Mouse (Mus musculus) lung, adult 2 months (tissue): Measurements from ENCODE around the gene Abcb1b.

ENCODE experiments used
- CTCF ChIP-seq: fragments of 200-500 bp; IDR thresholded peaks from 2 replicates; pipeline ENCODE4 v1.5.1; 2011; ENCODE audit warnings: mild to moderate bottlenecking, low read length, control low read depth; ENCODE audit not compliant: insufficient read depth
- POLR2A ChIP-seq: fragments of 200-500 bp; IDR thresholded peaks from 2 replicates; pipeline ENCODE4 v1.6.1; 2011; ENCODE audit warnings: low read depth, mild to moderate bottlenecking, control low read depth, low read length, borderline replicate concordance; ENCODE audit errors: extremely low read depth

DNA sequence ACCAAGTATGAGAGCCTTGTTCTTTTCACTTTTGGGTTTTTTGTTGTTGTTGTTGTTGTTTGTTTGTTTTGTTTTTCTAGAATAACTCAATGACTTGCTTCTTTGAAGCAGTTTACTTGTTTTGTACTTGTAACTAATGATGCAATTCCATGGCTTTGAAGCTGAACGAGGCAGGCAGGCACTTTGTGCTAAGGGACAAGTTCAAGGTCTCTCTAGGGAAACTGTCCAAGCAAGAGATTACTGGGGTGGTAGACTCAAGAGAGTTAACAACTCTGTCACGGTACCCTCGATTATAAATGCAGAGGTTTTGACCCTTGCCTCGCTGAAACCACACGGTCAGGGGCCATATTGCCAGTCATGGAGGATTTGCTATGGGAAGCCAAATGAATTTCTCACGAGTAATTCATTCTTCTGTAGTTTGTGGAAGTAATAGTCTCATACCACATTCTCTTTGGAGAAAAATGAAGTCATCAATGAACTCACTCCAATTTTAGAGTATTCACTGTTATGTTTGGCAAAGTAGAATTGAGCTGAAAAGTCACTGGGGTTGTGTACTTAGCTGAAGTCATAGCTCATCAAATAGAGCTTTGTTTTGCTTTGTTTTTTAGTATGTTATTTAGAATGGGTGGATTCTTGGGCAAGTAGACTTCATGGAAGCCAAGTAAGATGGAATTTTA lies 104.3 kb downstream of the Abcb1b start:
- TF ChIP-seq CTCF = no peak
- TF ChIP-seq POLR2A = no peak
